Mouse (Mus musculus): ENCODE measurements around the gene Arid4b. TPM values are rescaled to one million over a fixed set of nuclear protein-coding genes. Genes with fewer than 3 reads are reported as not detected.

The Arid4b gene
- total RNA-seq, 2 experiments from 2014 or later, result 38.7 to 43.4 TPM

DNA sequence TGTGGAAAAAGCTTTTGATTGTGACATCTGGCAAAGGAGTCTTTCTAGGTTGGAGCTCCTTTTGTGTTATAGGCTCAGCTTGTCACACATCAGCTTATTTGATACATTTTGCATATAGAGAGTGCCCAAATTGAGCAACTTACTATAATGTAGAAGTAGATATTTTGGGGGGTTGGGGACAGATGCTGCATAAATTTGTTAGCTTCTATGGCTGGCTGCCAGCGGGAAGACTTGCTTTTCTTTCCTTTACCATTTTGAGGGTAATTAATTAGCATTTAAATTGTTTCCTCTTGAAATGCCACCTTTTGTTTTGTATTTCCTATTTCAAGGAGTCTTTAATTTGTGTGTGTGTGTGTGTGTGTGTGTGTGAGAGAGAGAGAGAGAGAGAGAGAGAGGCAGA is 68.6 kb downstream of the Arid4b start:
- intact Hi-C loops (cut with DNase I), result no loop called here
- peak in 1 of 2 experiments; percentile 29 for DNase-seq (ENCODE audit: low spot score in 2 of 2)

DNA sequence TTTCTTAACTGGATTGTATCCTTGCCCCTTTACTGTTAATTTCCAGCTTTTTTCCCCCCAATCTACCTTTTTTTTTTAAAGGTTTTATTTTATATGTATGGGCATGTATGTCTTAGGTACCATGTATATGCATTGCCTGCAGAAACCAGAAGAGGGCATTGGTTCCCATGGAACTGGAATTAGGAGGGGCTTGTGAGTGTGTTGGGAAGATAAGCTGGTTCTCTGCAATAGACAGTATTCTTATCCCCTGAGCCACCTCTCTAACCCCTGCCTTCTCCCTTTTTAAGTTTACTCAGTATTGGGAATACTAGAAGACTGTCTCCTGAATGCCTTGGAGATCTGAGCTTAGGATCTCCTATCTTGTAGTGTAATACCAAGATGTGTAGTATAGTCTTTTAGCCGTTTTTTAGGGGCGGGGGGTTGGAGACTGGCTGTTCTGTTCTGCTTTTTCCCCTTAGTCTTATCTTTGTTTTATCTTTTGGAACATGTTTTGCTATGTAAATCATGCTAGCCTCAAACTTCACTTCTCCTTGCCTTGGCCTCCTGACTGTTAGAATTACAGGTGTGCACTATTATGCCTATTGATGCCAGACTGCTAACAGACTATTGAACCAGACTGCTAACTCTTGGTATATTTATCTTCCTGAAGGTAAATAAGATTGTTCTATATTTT is 79.4 kb downstream of the Arid4b start:
- no peak for DNase-seq (ENCODE audit: low spot score in 2 of 2)
- intact Hi-C loops (cut with DNase I), result no loop called here

- DNase-seq (ENCODE audit: low spot score in 2 of 2), result no peak
- intact Hi-C loops (cut with DNase I), result loop anchor here (10.0 kb wide), 1 partner anchor 113 kb away; the partner anchor contains the start of genes Arid4b and Ggps1
Observed at GRCm38 (mm10) chr13:14177989-14178388, 115.0 kb downstream of the Arid4b start.

DNA sequence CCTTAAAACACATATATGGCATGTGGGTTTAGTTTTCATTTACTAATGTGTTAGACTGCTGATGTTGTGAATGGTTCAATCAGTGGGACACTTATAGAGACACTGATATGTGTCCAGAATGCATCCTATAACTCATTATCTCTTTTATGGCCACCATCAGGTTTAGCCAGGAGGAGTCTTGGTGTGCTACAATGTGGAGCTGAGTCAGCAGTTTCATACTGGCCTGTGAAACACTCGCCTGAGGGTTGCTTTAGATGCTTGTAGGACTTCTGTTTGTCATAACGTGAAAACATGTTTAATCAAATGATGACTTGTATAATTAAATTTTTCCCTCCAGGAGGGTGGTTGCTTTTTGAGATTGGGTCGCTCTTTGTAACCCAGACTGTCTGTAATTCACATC is 116.6 kb downstream of the Arid4b start:
- no peak for DNase-seq (ENCODE audit: low spot score in 2 of 2)
- intact Hi-C loops (cut with DNase I), result loop anchor here (10.0 kb wide), 1 partner anchor 115 kb away; the partner anchor contains the start of genes Arid4b and Ggps1

DNA sequence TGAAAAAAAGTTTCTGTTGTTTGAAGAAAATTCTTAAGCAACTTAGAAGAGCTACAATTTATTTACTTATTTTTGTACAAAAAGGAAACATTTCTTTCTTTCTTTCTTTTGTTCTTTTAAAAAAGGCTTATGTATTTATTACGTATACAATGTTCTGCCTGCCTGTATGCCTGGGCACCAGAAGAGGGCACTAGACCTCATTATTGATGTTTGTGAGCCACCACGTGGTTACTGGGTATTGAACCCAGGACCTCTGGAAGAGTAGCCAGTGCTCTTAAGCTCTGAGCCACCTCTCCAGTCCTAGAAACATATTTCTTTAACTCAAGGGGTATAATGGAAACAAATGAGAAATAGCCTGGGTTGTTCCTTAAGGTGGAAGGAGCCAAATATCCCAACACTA is 182.9 kb downstream of the Arid4b start:
- intact Hi-C loops (cut with DNase I), result no loop called here
- DNase-seq (ENCODE audit: low spot score in 2 of 2), result no peak

Other genes with a start within 250 kb of the Arid4b start
- 10 to 100 TPM; 11.1 to 12.7 TPM for gene B3galnt2, start 108.8 kb upstream of the Arid4b start, total RNA-seq (2021)
- gene Tbce, start 23.6 kb upstream of the Arid4b start, total RNA-seq (2021), result 10 to 100 TPM; 60.1 to 66.9 TPM
- 10 to 100 TPM; 48.3 to 54.1 TPM for gene Ggps1, start 256 bp downstream of the Arid4b start, total RNA-seq (2021)

All from left cerebral cortex, postnatal 14 days (tissue).